Mouse (Mus musculus) ZHBTc4 (cell line): ENCODE results near the gene Mettl14.
"Not testable (repeated sequence)": the region's sequence is repeated elsewhere in the genome, so short reads cannot be mapped to it uniquely, and the experiment has no call there.

Source experiments
- DNase-seq: peaks from one replicate; pipeline ENCODE4 v3.0.0-alpha.2; 2011; ENCODE audit warnings: low read depth, low spot score

Mettl14 gene

GRCm38 (mm10) chr3:123385486-123386156 lies at the start of gene Mettl14:
TSS of gene Mettl14 (minus strand) at chr3:123386108.
- DNase-seq, result peak; percentile 99

GRCm38 (mm10) chr3:123433362-123433761 lies 47.5 kb upstream of the Mettl14 start:
- no peak for DNase-seq

GRCm38 (mm10) chr3:123431951-123432674 lies 46.2 kb upstream of the Mettl14 start:
- DNase-seq, result no peak

GRCm38 (mm10) chr3:123429597-123430458 lies 43.9 kb upstream of the Mettl14 start:
- DNase-seq, result no peak

DNA sequence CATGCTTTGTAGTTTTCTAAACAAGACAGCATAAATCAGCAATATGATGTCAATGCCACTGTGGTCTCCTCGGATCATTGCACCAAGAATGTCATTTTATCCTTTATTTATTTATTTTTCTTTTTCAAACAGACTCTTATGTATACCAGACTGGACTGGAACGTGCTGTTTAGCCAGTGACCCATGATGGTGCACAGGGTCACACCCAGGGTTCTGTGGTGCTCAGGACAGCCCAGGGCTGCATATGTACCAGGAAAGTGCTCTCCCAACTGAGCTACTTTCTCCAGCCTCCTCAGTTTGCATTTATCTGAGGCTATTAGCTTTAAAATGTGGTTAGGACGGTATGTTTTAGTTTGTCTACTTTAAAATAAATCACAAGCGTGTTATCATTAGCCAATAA lies 42.1 kb upstream of the Mettl14 start:
- DNase-seq, result no peak

DNA sequence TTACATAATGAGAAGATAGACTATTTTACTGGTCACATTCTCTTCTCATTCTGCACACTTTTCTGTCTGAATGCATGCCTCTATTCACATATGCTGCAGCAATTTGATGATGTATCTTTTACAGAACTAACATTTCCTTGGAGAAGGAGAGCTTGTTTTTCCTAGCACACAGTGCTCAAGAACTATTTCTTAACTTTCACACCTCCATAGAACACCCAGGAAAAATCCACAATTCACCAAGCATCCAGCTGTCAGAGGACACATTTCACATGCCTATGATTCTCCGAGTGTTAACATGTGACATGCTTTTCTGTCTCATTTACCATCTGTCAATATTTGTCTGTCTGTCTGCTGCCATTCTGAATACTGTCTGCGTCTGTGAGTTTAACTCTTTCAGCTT lies 39.7 kb upstream of the Mettl14 start:
- no peak for DNase-seq

GRCm38 (mm10) chr3:123413173-123413572 lies 27.3 kb upstream of the Mettl14 start:
- no peak for DNase-seq

DNA sequence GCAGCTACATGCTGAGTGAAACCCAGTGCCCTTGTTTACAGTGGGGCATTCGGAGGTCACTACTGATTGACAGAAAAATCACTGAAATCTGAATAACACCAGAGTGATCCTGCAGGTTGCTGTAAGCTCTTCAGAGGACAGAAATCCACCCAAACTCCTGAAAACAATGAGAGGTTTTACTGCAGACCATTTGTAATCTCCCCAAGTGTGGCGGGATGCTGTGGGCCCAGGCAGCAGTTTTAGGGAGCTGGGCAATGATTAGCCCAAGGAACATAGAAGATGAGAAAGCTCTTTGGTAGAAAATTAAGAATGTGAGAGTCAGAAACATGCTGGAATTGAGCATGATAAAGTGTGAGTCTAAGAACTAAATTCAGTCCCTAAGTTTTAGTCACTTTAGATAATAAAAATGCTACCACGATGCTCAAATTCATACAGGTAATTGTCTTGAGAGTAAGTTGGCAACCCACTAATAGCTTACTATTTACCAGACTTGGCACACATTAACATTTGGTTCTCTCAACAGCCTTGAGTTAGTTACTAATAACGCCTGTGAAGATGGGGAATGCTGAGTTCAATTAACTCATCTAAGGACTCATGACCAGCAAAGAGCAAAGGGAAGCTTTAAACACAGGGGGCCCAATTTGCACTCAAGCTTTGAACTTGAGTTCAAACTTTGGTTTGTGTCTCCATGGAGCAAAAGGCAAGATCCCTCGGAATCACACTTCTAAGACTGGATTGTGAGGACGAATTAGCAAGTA lies 26.1 kb upstream of the Mettl14 start:
- DNase-seq, result no peak

DNA sequence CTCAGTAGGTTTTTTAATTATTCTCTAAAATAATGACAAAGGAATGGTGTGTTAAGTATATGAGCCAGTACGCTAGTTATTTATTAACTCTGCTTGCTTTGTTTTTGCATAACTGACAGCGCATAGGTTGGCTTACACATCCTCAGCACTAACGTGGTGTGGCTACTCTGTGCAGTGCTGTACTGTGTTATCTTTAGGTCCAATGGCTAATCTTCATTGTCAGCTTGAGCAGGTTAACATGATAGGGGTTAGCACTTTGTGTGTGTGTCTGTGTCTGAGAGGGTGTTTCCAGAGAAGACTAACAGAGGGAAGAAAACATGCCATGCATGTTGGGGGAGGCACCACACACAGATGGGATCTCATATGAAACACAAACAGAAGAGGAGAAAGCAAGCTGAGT lies 19.0 kb upstream of the Mettl14 start:
- no peak for DNase-seq

- DNase-seq, result no peak
Measured at GRCm38 (mm10) chr3:123397562-123398481, 11.9 kb upstream of the Mettl14 start.

GRCm38 (mm10) chr3:123395611-123396010 lies 9.7 kb upstream of the Mettl14 start:
- DNase-seq, result no peak

DNA sequence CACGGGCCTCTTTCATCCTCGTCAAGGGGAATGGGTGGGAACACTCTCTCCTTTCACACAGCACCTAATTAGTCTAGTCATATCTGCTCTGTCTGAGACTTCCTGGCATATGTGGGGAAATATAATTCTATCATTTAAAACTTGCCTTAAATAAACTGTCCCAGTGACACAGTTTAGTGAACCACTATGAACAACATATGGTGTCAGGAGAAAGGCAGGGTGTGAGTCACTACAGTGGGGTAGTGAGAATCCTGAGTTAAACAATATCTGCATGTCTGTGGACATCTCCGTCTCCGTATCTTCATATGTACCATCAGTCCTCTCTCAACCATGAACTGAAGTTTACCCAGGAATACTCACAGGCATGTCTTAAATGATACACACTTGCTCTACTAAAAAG lies 5.3 kb upstream of the Mettl14 start:
- DNase-seq, result no peak

DNA sequence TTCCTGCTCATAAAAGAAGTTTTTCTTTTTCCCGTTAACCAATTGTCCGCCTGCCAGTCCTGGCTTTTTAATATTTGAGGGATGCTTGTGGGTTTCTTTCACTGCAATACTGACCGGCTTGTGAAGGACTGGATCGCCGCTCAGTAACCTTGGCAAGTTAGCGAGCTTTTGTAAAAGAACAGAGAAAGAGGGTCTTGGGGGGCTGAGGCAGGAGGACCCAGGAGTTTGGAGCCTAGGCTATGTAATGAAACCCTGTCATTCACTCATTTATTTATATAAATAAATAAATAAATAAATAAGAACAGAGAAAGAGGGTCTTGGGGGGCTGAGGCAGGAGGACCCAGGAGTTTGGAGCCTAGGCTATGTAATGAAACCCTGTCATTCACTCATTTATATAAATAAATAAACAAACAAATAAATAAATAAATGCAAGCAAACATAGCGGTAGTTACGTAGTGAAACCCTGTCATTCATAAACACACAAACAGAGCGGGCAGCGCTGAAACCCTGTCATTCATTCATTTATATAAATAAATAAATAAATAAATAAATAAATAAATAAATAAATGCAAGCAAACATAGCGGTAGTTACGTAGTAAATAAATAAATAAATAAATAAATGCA lies 361 bp upstream of the Mettl14 start:
- DNase-seq, result not testable (repeated sequence)

GRCm38 (mm10) chr3:123385118-123385485 lies 806 bp downstream of the Mettl14 start:
- DNase-seq, result no peak

GRCm38 (mm10) chr3:123384435-123384834 lies 1.5 kb downstream of the Mettl14 start:
- no peak for DNase-seq

DNA sequence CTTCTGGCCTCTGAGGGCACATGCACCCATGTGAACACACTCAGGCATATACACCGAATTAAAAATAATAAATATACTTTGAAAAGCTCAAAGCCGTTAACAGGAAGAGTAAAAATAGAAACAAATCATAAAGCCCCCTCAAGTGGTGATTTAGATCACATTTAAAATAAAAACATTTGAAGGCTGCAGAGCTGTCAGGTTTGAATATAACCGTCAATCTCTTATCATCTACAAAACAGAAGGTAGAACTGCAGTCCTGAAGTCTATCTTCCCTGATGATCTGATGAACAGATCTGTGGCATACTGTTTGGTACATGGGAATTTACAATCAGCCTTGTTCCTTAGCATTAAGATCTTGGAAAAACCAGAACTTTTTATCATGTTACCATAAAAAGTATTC lies 9.3 kb downstream of the Mettl14 start:
- no peak for DNase-seq

GRCm38 (mm10) chr3:123371766-123372535 lies 14.0 kb downstream of the Mettl14 start:
- peak; percentile 96 for DNase-seq

- DNase-seq, result no peak
Measured at GRCm38 (mm10) chr3:123370927-123371326, 15.0 kb downstream of the Mettl14 start.

DNA sequence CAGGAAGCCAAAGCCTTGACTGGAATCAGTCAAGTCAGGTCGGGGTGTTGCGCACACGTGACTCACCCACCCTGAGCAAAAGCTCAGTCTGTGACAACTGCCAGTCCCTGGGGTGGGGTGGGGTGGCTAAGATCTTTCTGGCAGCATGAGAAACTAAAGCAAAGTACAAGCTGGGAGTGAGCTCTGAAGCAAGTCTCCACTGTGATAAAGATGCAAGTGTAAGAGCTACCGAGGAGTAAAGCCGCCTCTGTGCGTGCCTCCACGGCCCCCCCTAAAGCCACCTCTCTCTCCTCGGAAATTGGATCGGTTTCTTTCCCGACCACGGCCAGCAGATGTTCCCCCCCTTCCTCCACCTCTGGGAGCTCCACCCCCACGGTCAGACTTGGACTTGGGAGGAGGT lies 16.7 kb downstream of the Mettl14 start:
- peak; percentile 63 for DNase-seq
